Mouse (Mus musculus) ES-E14 (cell line): Measurements from ENCODE around the gene Stx1a. TPM values are rescaled to one million over a fixed set of nuclear protein-coding genes. Genes with fewer than 3 reads are reported as not detected.

Experiments used
- DNase-seq: peaks from one replicate; pipeline ENCODE4 v3.0.0-alpha.2; 2013; ENCODE audit warnings: low read depth, low spot score
- H3K27ac ChIP-seq: 2 replicates; pipeline ENCODE4 v1.5.1; 2012; ENCODE audit warnings: low read depth, mild to moderate bottlenecking, low read length, moderate library complexity, mixed read lengths; ENCODE audit not compliant: poor library complexity, insufficient read depth, severe bottlenecking
- H3K36me3 ChIP-seq: 2 replicates; pipeline ENCODE4 v1.6.1; 2012; ENCODE audit warnings: mild to moderate bottlenecking, low read length, moderate library complexity, mixed read lengths; ENCODE audit not compliant: control insufficient read depth, poor library complexity, insufficient read depth, severe bottlenecking
- H3K4me1 ChIP-seq, 2 experiments: fragments of 150-350 bp in 1 of 2; sonication (generic) in 1 of 2; 2 replicates each; pipeline ENCODE4 v1.6.1; 2012; ENCODE audit warnings: low read length in 2 of 2, mild to moderate bottlenecking in 1 of 2, mixed read lengths in 1 of 2; ENCODE audit not compliant: control insufficient read depth in 2 of 2, insufficient read depth in 2 of 2, poor library complexity in 1 of 2
- H3K4me3 ChIP-seq, 2 experiments: fragments of 150-350 bp in 1 of 2; sonication (generic) in 1 of 2; 2 replicates each; pipeline ENCODE4 v1.5.1; 2012; ENCODE audit warnings: low read length in 2 of 2, low read depth in 1 of 2, mild to moderate bottlenecking in 1 of 2, mixed read lengths in 1 of 2; ENCODE audit not compliant: insufficient read depth in 1 of 2, poor library complexity in 1 of 2, severe bottlenecking in 1 of 2
- H3K9ac ChIP-seq: 2 replicates; pipeline ENCODE4 v1.6.1; 2012; ENCODE audit warnings: low read depth, mild to moderate bottlenecking, low read length, mixed read lengths; ENCODE audit not compliant: poor library complexity, insufficient read depth, severe bottlenecking
- H3K9me3 ChIP-seq: fragments of 150-350 bp; sonication (generic); 2 replicates; pipeline ENCODE4 v1.6.1; 2012; ENCODE audit warnings: low read depth, mild to moderate bottlenecking, low read length; ENCODE audit not compliant: control insufficient read depth, insufficient read depth
- CHD2 ChIP-seq: IDR thresholded peaks from 2 replicates; pipeline ENCODE4 v1.6.1; 2014; ENCODE audit warnings: mild to moderate bottlenecking, low read depth, low read length, inconsistent platforms
- HCFC1 ChIP-seq: IDR thresholded peaks from 2 replicates; pipeline ENCODE4 v1.6.1; 2012; ENCODE audit warnings: low read length, inconsistent platforms, borderline replicate concordance; ENCODE audit not compliant: insufficient read depth
- MAFK ChIP-seq: IDR thresholded peaks from 2 replicates; pipeline ENCODE4 v1.6.1; 2014; ENCODE audit warnings: mild to moderate bottlenecking, low read depth, low read length, inconsistent platforms; ENCODE audit not compliant: insufficient read depth
- ZC3H11A ChIP-seq: IDR thresholded peaks from 2 replicates; pipeline ENCODE4 v1.6.1; 2012; ENCODE audit warnings: low read depth, mild to moderate bottlenecking, inconsistent platforms, low read length, borderline replicate concordance
- ZNF384 ChIP-seq: IDR thresholded peaks from 2 replicates; pipeline ENCODE4 v1.6.1; 2012; ENCODE audit warnings: low read depth, low read length, inconsistent platforms
- in situ Hi-C, 2 experiments: fragments of 600-800 bp; cut with MboI; formaldehyde crosslinking; loops; one replicate each; pipeline ENCODE4 v1.15.1; 2025; ENCODE audit warnings: low sequenced_read_pairs in 2 of 2, inconsistent platforms in 1 of 2; ENCODE audit not compliant: unreplicated experiment in 2 of 2
- total RNA-seq: library from RNA; depleted of rRNA; stranded (reverse); fragments of 300-350 nt; gene quantifications from 2 replicates; pipeline ENCODE4 v1.2.3, GENCODE M21; 2012

Gene Stx1a
- total RNA-seq, 1 experiment: 9.5 TPM

GRCm38 (mm10) chr5:135009590-135010319 lies 13.5 kb upstream of the Stx1a start:
- Histone ChIP-seq H3K4me3 (peak overlapping the region; percentile 82 to 90), H3K9me3 (no peaks in the 10 kb centered on the region), H3K36me3 (peaks cover 9% of the 10 kb centered on the region; the same call in 1 of the 2 replicates), H3K27ac (peak overlapping the region; percentile 94), H3K9ac (peak overlapping the region; percentile 92), H3K4me1 (peaks cover 0 to 13% of the 10 kb centered on the region in 2 experiments; a peak in 1 of 4 replicates)
- peak; percentile 71 for DNase-seq
- in situ Hi-C loops: no loop called here
- TF ChIP-seq HCFC1 (peak; percentile 63; the same call in 1 of the 2 replicates), CHD2 (no peak)

- H3K27ac ChIP-seq: no peak overlapping the region
- in situ Hi-C loops: no loop called here
Measured at GRCm38 (mm10) chr5:135010320-135010709, 13.0 kb upstream of the Stx1a start.

DNA sequence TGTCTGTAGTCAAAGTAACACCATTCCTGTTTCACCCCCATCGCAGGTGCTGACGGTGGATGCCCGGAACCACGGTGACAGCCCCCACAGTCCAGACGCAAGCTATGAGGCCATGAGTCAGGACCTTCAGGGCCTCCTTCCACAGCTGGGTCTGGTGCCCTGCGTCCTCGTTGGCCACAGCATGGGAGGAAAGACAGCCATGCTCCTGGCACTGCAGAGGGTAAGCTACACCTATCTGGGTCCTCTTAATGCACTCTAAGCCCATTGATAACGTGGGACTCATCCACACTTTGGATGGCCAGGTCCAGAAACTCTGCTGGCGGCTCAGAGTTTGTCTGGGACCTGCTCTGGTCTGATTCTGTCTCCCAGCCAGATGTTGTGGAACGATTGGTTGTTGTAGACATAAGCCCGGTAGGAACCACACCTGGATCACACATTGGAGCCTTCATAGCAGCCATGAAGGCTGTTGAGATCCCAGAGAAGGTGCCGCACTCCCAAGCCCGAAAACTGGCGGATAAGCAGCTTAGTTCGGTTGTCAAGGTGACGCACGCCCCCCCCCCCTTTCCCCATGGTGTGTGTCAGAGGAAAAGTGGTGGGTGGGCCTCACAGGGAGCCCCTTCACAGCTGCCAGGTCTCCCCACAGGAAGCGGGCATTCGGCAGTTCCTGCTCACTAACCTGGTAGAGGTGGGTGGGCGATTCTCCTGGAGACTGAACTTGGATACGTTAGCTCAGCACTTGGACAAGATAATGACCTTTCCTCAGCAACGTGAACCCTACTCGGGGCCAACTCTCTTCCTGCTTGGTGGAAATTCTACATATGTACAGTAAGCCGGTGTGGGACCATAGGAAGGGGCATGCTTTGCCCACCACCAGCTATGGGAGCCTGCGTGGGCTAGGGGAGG lies 12.2 kb upstream of the Stx1a start:
- no peak for TF ChIP-seq ZC3H11A
- TF ChIP-seq ZNF384: no peak
- TF ChIP-seq CHD2: no peak
- no peak for TF ChIP-seq MAFK
- no peak for TF ChIP-seq HCFC1
- H3K36me3 ChIP-seq: peaks cover 9% of the 10 kb centered on the region; the same call in 1 of the 2 replicates
- no peaks in the 10 kb centered on the region for H3K9me3 ChIP-seq
- H3K4me1 ChIP-seq: peaks cover 0 to 13% of the 10 kb centered on the region in 2 experiments; a peak in 1 of 4 replicates
- in situ Hi-C loops: no loop called here
- no peak for DNase-seq
- peak overlapping the region; percentile 59 for H3K9ac ChIP-seq
- H3K27ac ChIP-seq: peak overlapping the region; percentile 67; the same call in 1 of the 2 replicates
- H3K4me3 ChIP-seq: peak overlapping the region in 1 of 2 experiments; percentile 55; a peak in 3 of 4 replicates

More at GRCm38 (mm10) chr5:135010320-135010709, 13.0 kb upstream of the Stx1a start:
- Histone ChIP-seq H3K4me1 (peaks cover 0 to 13% of the 10 kb centered on the region in 2 experiments; a peak in 1 of 4 replicates), H3K36me3 (peaks cover 9% of the 10 kb centered on the region; the same call in 1 of the 2 replicates), H3K4me3 (peak overlapping the region; percentile 82 to 90), H3K9ac (peak overlapping the region; percentile 92; the same call in 1 of the 2 replicates), H3K9me3 (no peaks in the 10 kb centered on the region)
- no peak for DNase-seq
- no peak for TF ChIP-seq HCFC1
- no peak for TF ChIP-seq ZNF384
- TF ChIP-seq ZC3H11A: no peak
- no peak for TF ChIP-seq MAFK
- TF ChIP-seq CHD2: no peak

DNA sequence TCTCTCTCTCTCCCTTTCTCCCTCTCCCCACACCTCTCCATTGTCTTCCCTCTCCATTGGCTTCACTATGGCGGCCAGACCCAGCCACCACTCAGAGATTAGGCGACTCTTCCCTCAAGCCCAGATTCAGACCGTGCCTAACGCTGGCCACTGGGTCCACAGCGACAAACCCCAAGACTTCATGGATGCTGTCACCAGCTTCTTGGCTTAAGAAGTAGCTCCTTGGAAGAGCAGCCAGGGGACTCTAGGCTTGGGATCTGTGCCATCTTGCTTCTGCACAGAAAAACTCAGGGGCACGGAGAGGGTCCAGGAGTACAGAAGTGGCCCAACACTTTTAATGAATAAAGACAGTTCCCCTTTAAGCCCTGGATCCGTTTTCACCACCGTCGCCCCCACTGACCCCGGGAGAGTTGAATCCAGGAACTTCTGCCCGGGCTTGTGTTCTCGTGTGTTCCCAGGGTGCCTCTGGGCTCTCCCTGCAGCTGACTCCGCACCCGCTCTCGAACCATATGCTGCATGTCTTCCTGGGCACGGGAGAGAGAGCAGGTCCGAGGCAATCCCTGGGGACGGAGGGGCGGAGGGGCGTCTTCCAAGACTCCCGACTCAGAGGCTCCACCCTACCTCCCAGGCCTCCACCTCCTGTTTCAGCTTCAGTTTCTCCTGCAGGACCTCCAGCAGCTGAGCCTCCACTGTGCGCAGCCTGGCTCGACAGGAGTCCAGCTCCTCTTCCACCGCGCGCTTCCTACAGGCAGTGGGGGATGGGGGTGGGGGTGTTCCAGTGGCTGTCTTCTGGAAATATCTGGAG lies 11.3 kb upstream of the Stx1a start:
- no peak for DNase-seq
- TF ChIP-seq MAFK (no peak), CHD2 (no peak), ZNF384 (no peak), ZC3H11A (no peak), HCFC1 (no peak)
- H3K4me3 ChIP-seq: peak overlapping the region; percentile 55
- H3K9me3 ChIP-seq: no peaks in the 10 kb centered on the region
- peaks cover 9% of the 10 kb centered on the region; the same call in 1 of the 2 replicates for H3K36me3 ChIP-seq
- H3K4me1 ChIP-seq: peaks cover 0 to 13% of the 10 kb centered on the region in 2 experiments; a peak in 1 of 4 replicates
- in situ Hi-C loops: no loop called here
- H3K27ac ChIP-seq: peak overlapping the region; percentile 67
- H3K9ac ChIP-seq: peak overlapping the region; percentile 59
